Mouse (Mus musculus) MEL (cell line): ENCODE measurements around the gene Mrpl11. TPM values are rescaled to one million over a fixed set of nuclear protein-coding genes. Genes with fewer than 3 reads are reported as not detected.

ENCODE experiments used
- DNase-seq: peaks from one replicate; pipeline ENCODE4 v3.0.0; 2011; ENCODE audit warnings: low read depth, low spot score
- H3K27ac ChIP-seq: 2 replicates; pipeline ENCODE4 v1.5.1; 2012; ENCODE audit warnings: low read depth, mild to moderate bottlenecking, control low read depth, low read length, moderate library complexity; ENCODE audit not compliant: control insufficient read depth
- H3K27me3 ChIP-seq, 2 experiments: fragments of 150-350 bp in 1 of 2; sonication (generic) in 1 of 2; 2 replicates each; pipeline ENCODE4 v1.6.1; 2012; ENCODE audit warnings: low read length in 2 of 2, mild to moderate bottlenecking in 2 of 2, improper control_type of control experiment in 1 of 2, moderate library complexity in 1 of 2; ENCODE audit not compliant: insufficient read depth in 2 of 2, control insufficient read depth in 1 of 2
- H3K36me3 ChIP-seq, 2 experiments: 2 replicates each; pipeline ENCODE4 v1.6.1; 2012 to 2014; ENCODE audit warnings: low read length in 2 of 2, improper control_type of control experiment in 1 of 2, inconsistent platforms in 1 of 2, mild to moderate bottlenecking in 1 of 2; ENCODE audit not compliant: insufficient read depth in 2 of 2, control insufficient read depth in 1 of 2
- H3K4me1 ChIP-seq, 2 experiments: fragments of 150-350 bp in 1 of 2; sonication (generic) in 1 of 2; 2 replicates each; pipeline ENCODE4 v1.6.1; 2012; ENCODE audit warnings: low read length in 2 of 2, improper control_type of control experiment in 1 of 2, mild to moderate bottlenecking in 1 of 2; ENCODE audit not compliant: insufficient read depth in 2 of 2, control insufficient read depth in 1 of 2
- H3K4me3 ChIP-seq, 2 experiments: fragments of 150-350 bp in 1 of 2; sonication (generic) in 1 of 2; 2 replicates each; pipeline ENCODE4 v1.5.1; 2012; ENCODE audit warnings: low read depth in 2 of 2, low read length in 2 of 2, mild to moderate bottlenecking in 2 of 2, moderate library complexity in 2 of 2, control low read depth in 1 of 2, improper control_type of control experiment in 1 of 2; ENCODE audit not compliant: control insufficient read depth in 1 of 2, insufficient read depth in 1 of 2
- H3K79me2 ChIP-seq: 2 replicates; pipeline ENCODE4 v1.6.1; 2012; ENCODE audit warnings: mild to moderate bottlenecking, low read length, moderate library complexity; ENCODE audit not compliant: control insufficient read depth, poor library complexity, insufficient read depth
- H3K9ac ChIP-seq: 2 replicates; pipeline ENCODE4 v1.6.1; 2012; ENCODE audit warnings: low read depth, mild to moderate bottlenecking, control low read depth, low read length, moderate library complexity; ENCODE audit not compliant: control insufficient read depth, poor library complexity, severe bottlenecking
- H3K9me3 ChIP-seq: fragments of 150-350 bp; sonication (generic); replicated peaks from 2 replicates; pipeline ENCODE4 v1.6.1; 2012; ENCODE audit warnings: mild to moderate bottlenecking, low read length, improper control_type of control experiment, moderate library complexity; ENCODE audit not compliant: insufficient read depth
- BHLHE40 ChIP-seq: IDR thresholded peaks from 2 replicates; pipeline ENCODE4 v1.6.1; 2012; ENCODE audit warnings: low read depth, mild to moderate bottlenecking, inconsistent platforms, low read length, improper control_type of control experiment, borderline replicate concordance
- CHD1 ChIP-seq: IDR thresholded peaks from 2 replicates; pipeline ENCODE4 v1.6.1; 2012; ENCODE audit warnings: low read depth, mild to moderate bottlenecking, inconsistent platforms, low read length, improper control_type of control experiment
- E2F4 ChIP-seq: IDR thresholded peaks from 2 replicates; pipeline ENCODE4 v1.6.1; 2011; ENCODE audit warnings: low read depth, low read length, improper control_type of control experiment, borderline replicate concordance
- ELF1 ChIP-seq: IDR thresholded peaks from 2 replicates; pipeline ENCODE4 v1.6.1; 2014; ENCODE audit warnings: low read depth, mild to moderate bottlenecking, inconsistent platforms, low read length, improper control_type of control experiment, moderate library complexity
- ETS1 ChIP-seq: IDR thresholded peaks from 2 replicates; pipeline ENCODE4 v1.6.1; 2012; ENCODE audit warnings: low read depth, mild to moderate bottlenecking, inconsistent platforms, low read length, improper control_type of control experiment, moderate library complexity
- GATA1 ChIP-seq: IDR thresholded peaks from 2 replicates; pipeline ENCODE4 v1.6.1; 2011; ENCODE audit warnings: low read depth, low read length, improper control_type of control experiment
- MAFK ChIP-seq: IDR thresholded peaks from 2 replicates; pipeline ENCODE4 v1.6.1; 2011; ENCODE audit warnings: low read depth, mild to moderate bottlenecking, low read length, improper control_type of control experiment, borderline replicate concordance
- MAX ChIP-seq: IDR thresholded peaks from 2 replicates; pipeline ENCODE4 v1.6.1; 2011; ENCODE audit warnings: low read length, improper control_type of control experiment
- MYC ChIP-seq: IDR thresholded peaks from 2 replicates; pipeline ENCODE4 v1.6.1; 2011; ENCODE audit warnings: low read depth, mild to moderate bottlenecking, low read length, improper control_type of control experiment, moderate library complexity
- NELFE ChIP-seq: IDR thresholded peaks from 2 replicates; pipeline ENCODE4 v1.6.1; 2011; ENCODE audit warnings: low read depth, low read length, improper control_type of control experiment
- NRF1 ChIP-seq: IDR thresholded peaks from 2 replicates; pipeline ENCODE4 v1.6.1; 2014; ENCODE audit warnings: low read depth, mild to moderate bottlenecking, inconsistent platforms, low read length, improper control_type of control experiment, moderate library complexity; ENCODE audit not compliant: poor library complexity, insufficient read depth, severe bottlenecking
- POLR2A ChIP-seq, 2 experiments: IDR thresholded peaks; 2 replicates each; pipeline ENCODE4 v1.6.1; 2011 to 2012; ENCODE audit warnings: low read length in 2 of 2, mild to moderate bottlenecking in 2 of 2, control low read depth in 1 of 2, improper control_type of control experiment in 1 of 2, low read depth in 1 of 2, moderate library complexity in 1 of 2; ENCODE audit not compliant: control insufficient read depth in 1 of 2, insufficient read depth in 1 of 2, poor library complexity in 1 of 2
- POLR2AphosphoS2 ChIP-seq: IDR thresholded peaks from 2 replicates; pipeline ENCODE4 v1.6.1; 2011; ENCODE audit warnings: low read length, improper control_type of control experiment
- SIN3A ChIP-seq: IDR thresholded peaks from 2 replicates; pipeline ENCODE4 v1.6.1; 2012; ENCODE audit warnings: low read length, improper control_type of control experiment, inconsistent platforms
- TBP ChIP-seq: IDR thresholded peaks from 2 replicates; pipeline ENCODE4 v1.8.0; 2011; ENCODE audit warnings: low read depth, low read length, improper control_type of control experiment
- TCF12 ChIP-seq: IDR thresholded peaks from 2 replicates; pipeline ENCODE4 v1.6.1; 2014; ENCODE audit warnings: low read depth, mild to moderate bottlenecking, inconsistent platforms, low read length, improper control_type of control experiment, moderate library complexity
- UBTF ChIP-seq: IDR thresholded peaks from 2 replicates; pipeline ENCODE4 v1.6.1; 2012; ENCODE audit warnings: low read depth, mild to moderate bottlenecking, inconsistent platforms, low read length, improper control_type of control experiment, moderate library complexity, borderline replicate concordance; ENCODE audit not compliant: insufficient read depth
- USF1 ChIP-seq: IDR thresholded peaks from 2 replicates; pipeline ENCODE4 v1.6.1; 2014; ENCODE audit warnings: low read depth, mild to moderate bottlenecking, inconsistent platforms, low read length, improper control_type of control experiment, moderate library complexity
- ZC3H11A ChIP-seq: IDR thresholded peaks from 2 replicates; pipeline ENCODE4 v1.6.1; 2012; ENCODE audit warnings: low read depth, mild to moderate bottlenecking, inconsistent platforms, low read length, improper control_type of control experiment
- ZMIZ1 ChIP-seq: IDR thresholded peaks from 2 replicates; pipeline ENCODE4 v1.6.1; 2012; ENCODE audit warnings: low read depth, mild to moderate bottlenecking, inconsistent platforms, low read length, improper control_type of control experiment, moderate library complexity
- ZNF384 ChIP-seq: IDR thresholded peaks from 2 replicates; pipeline ENCODE4 v1.6.1; 2012; ENCODE audit warnings: low read depth, mild to moderate bottlenecking, inconsistent platforms, low read length, improper control_type of control experiment
- polyA plus RNA-seq, 2 experiments: library from polyadenylated mRNA; stranded (reverse) in 1 of 2; unstranded in 1 of 2; fragments of >175 nt in 1 of 2; fragments of >200 nt in 1 of 2; gene quantifications; 2 replicates each; pipeline versions ENCODE4 v1.2.1 to v1.2.4; 2012; ENCODE audit warnings: low replicate concordance in 2 of 2, low read depth in 1 of 2; ENCODE audit not compliant: insufficient read length in 2 of 2, insufficient read depth in 1 of 2, missing spikeins in 1 of 2
- total RNA-seq: library from RNA; depleted of rRNA; stranded (reverse); fragments of 300-350 nt; gene quantifications from 2 replicates; pipeline ENCODE4 v1.2.3, GENCODE M21; 2012

Mrpl11 gene
- total and polyA plus RNA-seq, 3 experiments, result 108 to 317 (median 124) TPM

- H3K4me1 ChIP-seq, result no peaks in the 10 kb centered on the region
- DNase-seq, result no peak
- no peak overlapping the region for H3K27ac ChIP-seq
- H3K9me3 ChIP-seq, result no peaks in the 10 kb centered on the region
- no peaks in the 10 kb centered on the region for H3K27me3 ChIP-seq
- no peaks in the 10 kb centered on the region for H3K79me2 ChIP-seq
- TF ChIP-seq TBP (no peak), E2F4 (no peak), MYC (no peak), POLR2AphosphoS2 (no peak), NELFE (no peak), ZMIZ1 (no peak), GATA1 (no peak), POLR2A (IDR thresholded peaks at IDR 0.05; ENCODE audit: control insufficient read depth in 1 of 2, insufficient read depth in 1 of 2, low read depth in 1 of 2, low read length in 2 of 2, poor library complexity in 1 of 2) (no peak), SIN3A (no peak), NRF1 (no peak), MAFK (no peak), ZC3H11A (no peak), ZNF384 (no peak), BHLHE40 (no peak), TCF12 (no peak), MAX (no peak), UBTF (no peak), CHD1 (no peak), USF1 (no peak), ETS1 (no peak)
- TF ChIP-seq, all 39 proteins: peak for 0
- H3K9ac ChIP-seq, result no peak overlapping the region
- no peak overlapping the region for H3K4me3 ChIP-seq
- H3K36me3 ChIP-seq, result peaks cover 0 to 2% of the 10 kb centered on the region in 2 experiments; a peak in 1 of 4 replicates
Measured at GRCm38 (mm10) chr19:4916827-4917226, 45.1 kb upstream of the Mrpl11 start.

GRCm38 (mm10) chr19:4919652-4920051, 42.3 kb upstream of the Mrpl11 start:
- Histone ChIP-seq H3K36me3 (peaks cover 0 to 2% of the 10 kb centered on the region in 2 experiments; a peak in 1 of 4 replicates), H3K4me1 (no peaks in the 10 kb centered on the region)

More at GRCm38 (mm10) chr19:4919652-4920051, 42.3 kb upstream of the Mrpl11 start:
- Histone ChIP-seq H3K27me3 (no peaks in the 10 kb centered on the region), H3K9ac (no peak overlapping the region), H3K4me3 (no peak overlapping the region), H3K27ac (no peak overlapping the region), H3K79me2 (no peaks in the 10 kb centered on the region), H3K9me3 (no peaks in the 10 kb centered on the region)
- no peak for DNase-seq
- no peak for TF ChIP-seq ZMIZ1
- no peak for TF ChIP-seq ELF1
